Mouse (Mus musculus) layer of hippocampus, postnatal 14 days (tissue): ENCODE measurements around the gene Slc6a19. TPM values are rescaled to one million over a fixed set of nuclear protein-coding genes. Genes with fewer than 3 reads are reported as not detected.
A peak's percentile ranks its signal among the peaks of the same experiment; 100 is the strongest.
"Not testable (repeated sequence)": the region's sequence is repeated elsewhere in the genome, so short reads cannot be mapped to it uniquely, and the experiment has no call there.

Experiments
- DNase-seq, 2 experiments: peaks; one replicate each; pipeline ENCODE4 v3.0.0; 2021 to 2022; ENCODE audit warnings: low spot score in 2 of 2, mixed read lengths in 1 of 2
- long read RNA-seq, 2 experiments: library from polyadenylated mRNA; stranded (forward); transcript quantifications; one replicate each; pipeline ENCODE4 v2.0.0; 2021
- total RNA-seq, 2 experiments: library from RNA; stranded (reverse); gene quantifications; 2 replicates each; pipeline ENCODE4 v1.2.3; 2021

The Slc6a19 gene
- total RNA-seq: under 1 TPM in 1 of 2 experiments, not detected in 1; 0.44 TPM
- long read RNA-seq, experiment 1: 0 reads
- long read RNA-seq, experiment 2: 0 reads

GRCm38 (mm10) chr13:73704694-73705325 lies at the start of gene Slc6a19:
TSS of gene Slc6a19 (minus strand) at chr13:73704865.
- no peak for DNase-seq

GRCm38 (mm10) chr13:73751284-73751683 lies 46.6 kb upstream of the Slc6a19 start:
- DNase-seq: no peak

DNA sequence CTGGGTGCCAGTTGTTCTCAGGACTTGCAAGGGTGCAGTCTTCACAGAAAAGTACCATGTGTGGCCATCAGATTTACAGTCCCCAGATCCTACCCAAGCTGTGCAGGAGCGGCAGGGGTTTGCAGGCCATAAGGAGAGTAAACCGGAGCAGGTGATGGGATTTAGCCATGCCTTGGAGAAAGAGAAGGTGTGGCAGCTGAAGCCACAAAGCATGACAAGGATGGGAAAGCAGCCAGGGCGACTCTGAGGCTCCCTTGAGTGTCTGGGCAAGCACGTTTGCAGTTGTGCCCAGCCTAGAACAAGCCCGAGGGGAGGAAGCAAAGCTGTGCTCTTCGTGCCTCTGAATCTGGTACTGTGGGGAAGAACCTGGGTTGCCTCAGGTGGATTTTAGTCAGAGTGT lies 45.8 kb upstream of the Slc6a19 start:
- DNase-seq: no peak

DNA sequence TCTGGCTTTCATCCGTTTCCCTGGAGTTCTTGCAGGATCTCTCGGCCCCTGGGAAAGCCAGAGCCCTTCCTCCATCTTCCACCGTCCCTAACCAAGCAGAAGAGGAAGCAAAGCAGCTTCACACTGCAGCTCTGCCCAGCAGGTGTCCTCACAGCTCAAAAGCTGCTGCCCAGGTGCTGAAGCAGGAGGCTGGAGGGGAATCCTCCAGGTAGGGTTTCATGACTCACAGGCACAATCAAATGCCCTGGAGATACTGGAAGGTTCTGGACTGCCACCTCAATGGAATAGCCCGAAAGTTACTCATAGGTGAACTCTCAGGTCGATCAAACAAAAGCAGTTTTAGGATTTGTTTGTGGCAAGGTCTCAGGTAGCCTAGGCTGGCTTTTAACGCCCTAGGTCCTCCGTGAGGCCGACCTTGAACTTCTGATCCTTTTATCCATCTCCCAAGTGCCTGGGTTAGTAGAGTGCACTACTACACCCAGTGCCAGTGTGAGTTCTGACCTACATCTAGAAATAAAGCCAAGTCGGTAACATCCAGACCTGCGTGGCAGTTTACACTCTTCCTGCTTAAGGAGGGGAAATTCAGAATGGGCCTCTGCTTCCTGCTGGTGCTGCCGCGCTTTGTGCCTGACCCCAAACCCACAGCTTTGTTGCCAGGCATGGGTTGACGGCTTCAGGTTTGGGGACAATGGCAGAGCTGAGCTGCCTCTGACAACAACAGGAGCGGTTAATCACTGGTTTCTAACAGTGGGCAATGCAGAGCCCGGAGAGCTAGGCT lies 44.2 kb upstream of the Slc6a19 start:
- DNase-seq: no peak

- no peak for DNase-seq
These were observed 39.0 kb upstream of the Slc6a19 start for GRCm38 (mm10) chr13:73743662-73744061.

DNA sequence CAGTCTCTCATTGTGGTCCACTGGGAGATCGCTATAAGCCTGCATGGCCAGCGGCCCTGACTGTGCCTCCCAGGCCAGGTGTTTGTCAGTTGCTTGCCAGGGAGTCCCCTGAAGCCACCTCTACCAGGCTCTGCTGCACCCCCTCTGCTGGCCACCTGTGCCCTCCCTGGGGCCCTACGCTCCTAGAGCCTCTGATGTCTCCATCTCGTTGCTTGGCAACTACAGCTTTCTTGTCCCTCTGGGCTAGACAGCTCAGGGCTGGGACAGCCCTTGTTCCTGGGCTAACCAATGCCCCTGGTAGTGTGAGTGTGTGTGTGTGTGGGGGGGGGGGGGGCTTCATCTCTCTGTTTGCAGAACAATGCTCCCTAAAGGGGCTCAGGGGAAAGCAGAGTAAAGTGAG lies 38.3 kb upstream of the Slc6a19 start:
- DNase-seq: no peak

DNA sequence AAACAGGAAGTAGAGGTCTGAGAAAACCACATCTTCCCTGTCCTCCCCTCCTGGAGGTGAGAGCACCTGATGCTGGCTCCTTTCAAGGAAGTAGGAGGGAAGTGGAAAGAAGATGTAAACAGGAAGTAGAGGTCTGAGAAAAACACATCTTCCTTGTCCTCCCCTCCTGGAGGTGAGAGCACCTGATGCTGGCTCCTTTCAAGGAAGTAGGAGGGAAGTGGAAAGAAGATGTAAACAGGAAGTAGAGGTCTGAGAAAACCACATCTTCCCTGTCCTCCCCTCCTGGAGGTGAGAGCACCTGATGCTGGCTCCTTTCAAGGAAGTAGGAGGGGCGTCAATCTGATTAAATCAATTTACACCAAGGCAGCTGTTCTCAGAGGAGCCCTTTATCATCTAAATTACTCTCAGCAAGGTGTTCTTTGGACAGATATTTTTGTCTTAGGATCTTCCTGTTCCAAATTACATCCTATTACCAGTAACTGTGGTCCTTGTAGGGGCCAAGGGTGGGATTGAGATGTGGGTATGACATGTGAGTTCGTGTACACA lies 35.8 kb upstream of the Slc6a19 start:
- DNase-seq: not testable (repeated sequence)

- DNase-seq: no peak
These were observed 32.3 kb upstream of the Slc6a19 start for GRCm38 (mm10) chr13:73736943-73737342.

GRCm38 (mm10) chr13:73735928-73736327 lies 31.3 kb upstream of the Slc6a19 start:
- DNase-seq: no peak

DNA sequence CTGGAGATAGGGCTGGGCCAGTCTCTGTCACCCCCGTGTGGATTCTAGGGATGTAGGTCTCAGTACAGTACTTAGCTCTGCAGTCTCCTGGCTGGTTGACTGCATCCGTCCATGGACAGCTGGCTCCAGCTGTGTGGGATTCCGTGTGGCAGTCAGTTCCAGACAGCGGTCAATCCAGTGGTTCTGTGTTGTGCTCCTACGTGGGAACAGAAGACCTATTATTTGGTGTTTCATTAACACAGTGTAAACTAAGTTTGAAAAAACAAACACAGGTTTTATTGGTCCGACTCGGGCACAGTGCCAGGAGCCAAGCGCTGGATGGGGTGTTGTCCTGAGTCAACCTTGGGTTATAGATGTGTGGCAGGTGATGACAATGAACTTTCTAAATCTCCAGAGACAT lies 30.6 kb upstream of the Slc6a19 start:
- DNase-seq: no peak

DNA sequence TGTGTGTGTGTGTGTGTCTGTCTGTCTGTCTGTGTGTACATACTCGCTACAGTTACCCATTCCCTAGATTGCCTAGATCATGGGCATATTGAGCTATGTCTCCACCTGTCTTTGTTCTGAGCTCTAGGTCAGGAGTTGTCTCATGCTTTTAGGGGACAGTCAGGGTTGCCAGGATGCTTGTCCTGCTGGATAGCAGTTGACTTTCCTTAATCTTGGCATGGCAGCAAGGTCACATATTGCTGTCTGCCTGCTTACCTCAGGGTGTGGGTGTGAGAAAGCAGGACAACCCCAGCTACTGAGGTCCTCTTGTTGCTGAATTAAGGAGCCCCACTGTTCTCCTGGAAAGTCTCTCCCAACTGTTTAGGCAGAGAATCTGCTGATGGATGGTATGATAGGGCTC lies 29.7 kb upstream of the Slc6a19 start:
- no peak for DNase-seq

GRCm38 (mm10) chr13:73732742-73733700 lies 28.4 kb upstream of the Slc6a19 start, which contains the start of gene Slc12a7:
TSS of gene Slc12a7 (plus strand) at chr13:73733094.
- DNase-seq: no peak

DNA sequence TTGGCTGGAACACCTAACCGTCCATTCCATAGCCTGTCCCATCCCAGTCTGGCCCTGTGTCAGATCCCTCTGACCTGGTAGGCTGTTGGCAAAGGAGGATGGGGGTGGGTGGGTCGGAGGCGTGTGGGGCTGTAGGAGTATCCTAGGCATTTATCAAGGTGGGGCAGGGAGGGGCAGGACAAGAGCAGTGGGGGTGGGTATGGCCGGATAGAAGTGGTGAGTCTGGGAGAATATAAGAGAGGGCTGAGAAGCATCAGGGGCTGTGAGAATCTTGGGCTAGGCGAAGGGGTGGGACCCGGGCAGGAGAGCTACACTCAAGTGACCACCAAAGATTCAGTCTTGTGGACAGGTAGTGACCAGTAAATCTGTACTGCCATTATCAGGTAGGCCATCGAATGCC lies 27.6 kb upstream of the Slc6a19 start:
- no peak for DNase-seq

DNA sequence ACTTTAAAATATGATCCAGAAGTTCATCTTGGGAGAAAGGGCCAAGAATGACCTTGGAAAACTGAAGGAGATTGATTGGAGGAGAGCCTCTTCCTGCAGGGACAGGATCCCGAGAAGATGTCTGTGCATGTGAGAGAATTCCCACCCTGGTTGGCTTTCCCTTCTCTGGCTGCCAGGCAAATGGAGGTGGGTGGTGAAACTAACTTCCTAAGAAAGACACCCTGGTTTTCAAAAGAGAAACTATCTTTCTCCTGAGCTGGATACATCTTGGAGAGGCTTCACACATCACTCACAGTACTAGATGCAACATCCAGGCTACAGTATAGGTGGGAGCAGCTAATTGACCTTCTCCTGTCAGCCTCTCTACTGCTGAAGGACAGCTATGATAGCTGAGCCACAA lies 26.2 kb upstream of the Slc6a19 start:
- no peak for DNase-seq

GRCm38 (mm10) chr13:73728633-73729032 lies 24.0 kb upstream of the Slc6a19 start:
- DNase-seq: no peak

DNA sequence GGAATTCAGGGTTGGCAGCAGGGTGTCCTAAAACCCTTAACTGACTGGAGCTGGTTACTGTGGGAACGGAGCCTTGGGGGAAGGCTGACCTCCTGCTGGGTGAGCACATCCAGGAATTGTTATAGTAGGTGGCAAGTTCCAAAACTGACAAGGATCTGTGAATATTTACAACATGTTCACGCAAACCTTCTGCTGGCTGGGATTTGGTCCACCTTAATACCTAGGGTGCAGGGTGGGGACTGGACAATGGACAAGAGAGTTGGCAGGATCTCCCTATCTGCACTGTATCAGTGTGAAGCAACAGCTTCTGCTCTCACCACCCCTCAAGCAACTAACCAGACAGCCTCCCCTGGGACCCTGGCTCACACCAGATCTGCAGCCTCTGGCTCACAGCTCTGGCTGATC lies 23.0 kb upstream of the Slc6a19 start:
- no peak for DNase-seq

- no peak for DNase-seq
These were observed 20.6 kb upstream of the Slc6a19 start for GRCm38 (mm10) chr13:73725315-73725714.

GRCm38 (mm10) chr13:73723081-73723668 lies 18.5 kb upstream of the Slc6a19 start:
- peak; percentile 46 to 54 for DNase-seq

- DNase-seq: no peak
These were observed 15.6 kb upstream of the Slc6a19 start for GRCm38 (mm10) chr13:73720241-73720640.

DNA sequence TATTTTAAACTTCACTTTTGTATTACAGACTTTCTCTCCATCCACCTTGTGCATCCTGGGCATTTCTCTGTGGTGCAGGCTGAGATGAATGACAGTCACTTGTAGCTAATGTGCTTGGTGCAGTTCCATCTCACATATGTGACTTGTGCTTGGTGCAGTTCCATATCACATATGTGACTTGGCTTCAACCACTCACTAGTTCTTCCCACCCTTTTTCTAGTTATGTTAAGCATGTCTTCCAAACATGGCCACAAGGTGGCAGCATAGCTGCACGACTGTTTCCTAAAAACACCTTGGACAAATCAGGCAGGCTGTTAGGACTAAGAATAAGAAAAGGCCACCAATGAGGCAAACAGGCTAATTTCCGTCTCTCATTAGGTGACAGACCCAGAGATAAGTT lies 13.6 kb upstream of the Slc6a19 start:
- peak; percentile 76 to 88 for DNase-seq

- no peak for DNase-seq
These were observed 9.4 kb upstream of the Slc6a19 start for GRCm38 (mm10) chr13:73714020-73714419.
